Mouse (Mus musculus) adrenal gland, postnatal 0 days (tissue): ENCODE measurements around the gene Scgb2b24. TPM values are rescaled to one million over a fixed set of nuclear protein-coding genes. Genes with fewer than 3 reads are reported as not detected.

ENCODE experiments used
- polyA plus RNA-seq: library from polyadenylated mRNA; unstranded; fragments of >200 nt; fragmentation: Nextera tagmentation; extraction: Ambion mirVana; gene quantifications from 2 replicates; pipeline ENCODE4 v1.2.1, GENCODE M21; 2015

Gene Scgb2b24
- not detected in 2 replicates for polyA plus RNA-seq

DNA sequence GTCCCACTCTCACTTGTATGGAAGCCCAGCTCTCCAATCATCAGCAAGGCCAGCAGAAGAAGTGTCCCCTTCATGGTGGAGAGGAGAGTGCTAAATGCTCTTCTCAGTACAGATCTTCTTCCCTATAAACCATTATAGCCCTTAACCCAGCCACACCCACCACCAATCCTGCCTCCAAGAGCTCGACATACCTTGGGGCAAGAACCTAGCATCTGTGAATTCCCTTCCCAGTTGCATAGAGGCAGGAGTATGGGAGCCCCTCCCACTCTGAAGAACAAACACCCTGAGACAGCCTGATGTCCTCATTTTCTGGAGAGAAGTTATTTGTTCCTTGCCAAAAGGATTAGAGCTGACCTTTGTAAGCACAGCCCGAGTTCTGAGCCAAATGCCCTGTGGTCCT is at the start of gene Scgb2b24:
Scgb2b24 (minus strand) TSS at position 101 of the 400 bp plus-strand sequence.

DNA sequence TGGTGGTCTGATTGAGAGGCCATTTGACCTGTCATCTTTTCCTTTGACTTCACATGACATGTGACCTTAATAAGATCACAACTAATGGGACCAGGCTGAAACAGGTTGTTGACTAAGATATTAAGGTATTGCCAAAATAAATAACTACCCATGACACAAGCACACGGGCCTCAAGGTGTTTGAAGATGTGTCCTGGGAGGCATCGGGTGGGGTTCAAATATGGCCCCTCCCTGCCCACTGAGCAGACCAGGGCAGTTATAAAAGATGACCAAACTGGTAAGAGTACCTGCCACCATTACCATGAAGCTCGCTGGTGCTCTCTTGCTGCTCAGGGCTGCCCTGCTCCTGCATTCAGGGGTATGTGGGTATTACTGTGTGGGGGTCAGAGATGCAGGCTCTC is 4.4 kb upstream of the Scgb2b24 start, which contains the start of gene Scgb1b24:
Scgb1b24 (plus strand) TSS at position 301 of the 400 bp plus-strand sequence.

Other genes starting within 250 kb of the Scgb2b24 start
- gene Scgb2b21, start 218.9 kb downstream of the Scgb2b24 start, polyA plus RNA-seq, result not detected in 2 replicates
- gene Scgb1b24, start 4.5 kb upstream of the Scgb2b24 start, polyA plus RNA-seq, result not detected in 2 replicates
- not detected in 2 replicates for gene Scgb2b26, start 205.7 kb upstream of the Scgb2b24 start, polyA plus RNA-seq